Mouse (Mus musculus) forebrain, embryonic 12.5 days (tissue): ENCODE data around the gene Elovl5. TPM values are rescaled to one million over a fixed set of nuclear protein-coding genes. Genes with fewer than 3 reads are reported as not detected.

Source experiments
- ATAC-seq: fragments of 200-750 bp; cut with Nextera tagmentation; 2 replicates; pipeline ENCODE4 v1.8.0; 2017; ENCODE audit warnings: moderate TSS enrichment; ENCODE audit not compliant: low FRiP score
- H3K27ac ChIP-seq: fragments of 300-500 bp; sonication (generic); 2 replicates; pipeline ENCODE4 v1.5.1; 2016; ENCODE audit warnings: mild to moderate bottlenecking
- H3K27me3 ChIP-seq: fragments of 300-500 bp; sonication (generic); 2 replicates; pipeline ENCODE4 v1.6.1; 2016; ENCODE audit warnings: mild to moderate bottlenecking
- H3K36me3 ChIP-seq: fragments of 300-500 bp; sonication (generic); replicated peaks from 2 replicates; pipeline ENCODE4 v1.6.1; 2016; ENCODE audit warnings: mild to moderate bottlenecking
- H3K4me1 ChIP-seq: fragments of 300-500 bp; sonication (generic); 2 replicates; pipeline ENCODE4 v1.6.1; 2016
- H3K4me2 ChIP-seq: fragments of 300-500 bp; sonication (generic); 2 replicates; pipeline ENCODE4 v1.6.1; 2016; ENCODE audit warnings: mild to moderate bottlenecking, moderate library complexity
- H3K4me3 ChIP-seq: fragments of 300-500 bp; sonication (generic); replicated peaks from 2 replicates; pipeline ENCODE4 v1.5.1; 2016; ENCODE audit warnings: mild to moderate bottlenecking
- H3K9ac ChIP-seq: fragments of 300-500 bp; sonication (generic); 2 replicates; pipeline ENCODE4 v1.6.1; 2016; ENCODE audit warnings: mild to moderate bottlenecking
- H3K9me3 ChIP-seq: fragments of 300-500 bp; sonication (generic); 2 replicates; pipeline ENCODE4 v1.6.1; 2016
- WGBS: fragments of 180-500 bp; shearing (Covaris S2); methylation state at CpG from one replicate; pipeline ENCODE4 v1.1.7; 2016; 5-methylcytosine and 5-hydroxymethylcytosine counted together
- polyA plus RNA-seq: library from polyadenylated mRNA; unstranded; fragments of >200 nt; fragmentation: Nextera tagmentation; extraction: Ambion mirVana; gene quantifications from 2 replicates; pipeline ENCODE4 v1.2.1, GENCODE M21; 2016

The Elovl5 gene
- polyA plus RNA-seq, 1 experiment from 2014 or later = 74.6 TPM

- no peaks in the 10 kb centered on the region for H3K9me3 ChIP-seq
- H3K4me3 ChIP-seq = no peak overlapping the region
- WGBS = 94% methylated on average over 2 of the region's 2 CpGs
- H3K9ac ChIP-seq = no peak overlapping the region
- no peak for ATAC-seq
- H3K36me3 ChIP-seq = no peaks in the 10 kb centered on the region
- no peak overlapping the region for H3K4me2 ChIP-seq
- H3K27ac ChIP-seq = no peak overlapping the region
- H3K4me1 ChIP-seq = peaks cover 19% of the 10 kb centered on the region
- H3K27me3 ChIP-seq = no peaks in the 10 kb centered on the region
Observed at GRCm38 (mm10) chr9:77948214-77948613, 31.1 kb downstream of the Elovl5 start.

- Histone ChIP-seq H3K27ac (0 out of 2 replicates have a peak overlapping the region, but pooled peaks have one; percentile 19), H3K36me3 (no peaks in the 10 kb centered on the region), H3K4me1 (peaks cover 19% of the 10 kb centered on the region), H3K4me3 (no peak overlapping the region), H3K4me2 (no peak overlapping the region), H3K9ac (0 out of 2 replicates have a peak overlapping the region, but pooled peaks have one; percentile 13), H3K27me3 (no peaks in the 10 kb centered on the region), H3K9me3 (no peaks in the 10 kb centered on the region)
- 44% methylated on average over 7 of the region's 7 CpGs for WGBS
- no peak for ATAC-seq
Observed at GRCm38 (mm10) chr9:77949753-77950268, 32.6 kb downstream of the Elovl5 start.

GRCm38 (mm10) chr9:77950841-77951475 lies 33.8 kb downstream of the Elovl5 start:
- no peak overlapping the region for H3K4me2 ChIP-seq
- WGBS = 82% methylated on average over 7 of the region's 7 CpGs
- H3K9ac ChIP-seq = no peak overlapping the region
- H3K9me3 ChIP-seq = no peaks in the 10 kb centered on the region
- no peaks in the 10 kb centered on the region for H3K36me3 ChIP-seq
- H3K4me1 ChIP-seq = peaks cover 19% of the 10 kb centered on the region
- no peaks in the 10 kb centered on the region for H3K27me3 ChIP-seq
- ATAC-seq = no peak
- H3K27ac ChIP-seq = no peak overlapping the region
- H3K4me3 ChIP-seq = no peak overlapping the region

GRCm38 (mm10) chr9:77951971-77952370 lies 34.8 kb downstream of the Elovl5 start:
- H3K4me2 ChIP-seq = no peak overlapping the region
- H3K27ac ChIP-seq = no peak overlapping the region
- H3K9me3 ChIP-seq = no peaks in the 10 kb centered on the region
- no peaks in the 10 kb centered on the region for H3K36me3 ChIP-seq
- no peak overlapping the region for H3K9ac ChIP-seq
- H3K27me3 ChIP-seq = no peaks in the 10 kb centered on the region
- ATAC-seq = no peak
- WGBS = 76% methylated on average over 7 of the region's 7 CpGs
- H3K4me3 ChIP-seq = no peak overlapping the region
- peaks cover 19% of the 10 kb centered on the region for H3K4me1 ChIP-seq

GRCm38 (mm10) chr9:77953053-77953452 lies 35.9 kb downstream of the Elovl5 start:
- 81% methylated on average over 8 of the region's 8 CpGs for WGBS
- Histone ChIP-seq H3K4me2 (no peak overlapping the region), H3K4me1 (peaks cover 19% of the 10 kb centered on the region), H3K9ac (no peak overlapping the region; the same call in 1 of the 2 replicates), H3K27me3 (no peaks in the 10 kb centered on the region), H3K4me3 (no peak overlapping the region), H3K27ac (no peak overlapping the region), H3K9me3 (no peaks in the 10 kb centered on the region), H3K36me3 (no peaks in the 10 kb centered on the region)
- ATAC-seq = no peak

- Histone ChIP-seq H3K9me3 (no peaks in the 10 kb centered on the region), H3K36me3 (peaks cover 8% of the 10 kb centered on the region; the same call in 1 of the 2 replicates), H3K27ac (no peak overlapping the region), H3K4me1 (peaks cover 17% of the 10 kb centered on the region), H3K4me2 (no peak overlapping the region), H3K27me3 (no peaks in the 10 kb centered on the region), H3K9ac (no peak overlapping the region), H3K4me3 (no peak overlapping the region)
- no peak for ATAC-seq
- 86% methylated on average over 7 of the region's 7 CpGs for WGBS
Observed at GRCm38 (mm10) chr9:77954496-77954895, 37.3 kb downstream of the Elovl5 start.

- peaks cover 8% of the 10 kb centered on the region; the same call in 1 of the 2 replicates for H3K36me3 ChIP-seq
- H3K9ac ChIP-seq = no peak overlapping the region
- no peak overlapping the region for H3K27ac ChIP-seq
- H3K9me3 ChIP-seq = no peaks in the 10 kb centered on the region
- ATAC-seq = no peak
- WGBS = 69% methylated on average over 3 of the region's 3 CpGs
- peaks cover 12% of the 10 kb centered on the region for H3K4me1 ChIP-seq
- no peak overlapping the region for H3K4me3 ChIP-seq
- no peak overlapping the region for H3K4me2 ChIP-seq
- H3K27me3 ChIP-seq = no peaks in the 10 kb centered on the region
Observed at GRCm38 (mm10) chr9:77954981-77955380, 37.8 kb downstream of the Elovl5 start.

- no peaks in the 10 kb centered on the region for H3K9me3 ChIP-seq
- no peaks in the 10 kb centered on the region for H3K27me3 ChIP-seq
- no peak overlapping the region for H3K9ac ChIP-seq
- H3K36me3 ChIP-seq = peaks cover 8% of the 10 kb centered on the region; the same call in 1 of the 2 replicates
- no peak overlapping the region for H3K4me2 ChIP-seq
- 88% methylated on average over 2 of the region's 2 CpGs for WGBS
- peaks cover 10% of the 10 kb centered on the region; the same call in 1 of the 2 replicates for H3K4me1 ChIP-seq
- ATAC-seq = no peak
- no peak overlapping the region for H3K27ac ChIP-seq
- no peak overlapping the region for H3K4me3 ChIP-seq
Observed at GRCm38 (mm10) chr9:77955511-77955910, 38.3 kb downstream of the Elovl5 start.

GRCm38 (mm10) chr9:77955964-77956363 lies 38.8 kb downstream of the Elovl5 start:
- Histone ChIP-seq H3K27me3 (no peaks in the 10 kb centered on the region), H3K4me3 (no peak overlapping the region), H3K4me2 (no peak overlapping the region), H3K36me3 (peaks cover 12% of the 10 kb centered on the region), H3K4me1 (peaks cover 7% of the 10 kb centered on the region; the same call in 1 of the 2 replicates), H3K9ac (no peak overlapping the region), H3K9me3 (no peaks in the 10 kb centered on the region), H3K27ac (no peak overlapping the region)
- ATAC-seq = no peak
- WGBS = 90% methylated on average over 8 of the region's 8 CpGs

- 89% methylated on average over 7 of the region's 7 CpGs for WGBS
- H3K27ac ChIP-seq = no peak overlapping the region
- peaks cover 18% of the 10 kb centered on the region for H3K36me3 ChIP-seq
- H3K9ac ChIP-seq = no peak overlapping the region
- H3K27me3 ChIP-seq = no peaks in the 10 kb centered on the region
- H3K4me1 ChIP-seq = no peaks in the 10 kb centered on the region
- H3K9me3 ChIP-seq = no peaks in the 10 kb centered on the region
- no peak overlapping the region for H3K4me2 ChIP-seq
- no peak overlapping the region for H3K4me3 ChIP-seq
- ATAC-seq = no peak
Observed at GRCm38 (mm10) chr9:77958327-77958726, 41.2 kb downstream of the Elovl5 start.

GRCm38 (mm10) chr9:77959759-77960158 lies 42.6 kb downstream of the Elovl5 start:
- H3K27me3 ChIP-seq = no peaks in the 10 kb centered on the region
- H3K4me3 ChIP-seq = no peak overlapping the region
- H3K4me2 ChIP-seq = no peak overlapping the region
- ATAC-seq = no peak
- no peak overlapping the region for H3K27ac ChIP-seq
- H3K9me3 ChIP-seq = no peaks in the 10 kb centered on the region
- no peak overlapping the region for H3K9ac ChIP-seq
- peaks cover 18% of the 10 kb centered on the region for H3K36me3 ChIP-seq
- 94% methylated on average over 12 of the region's 12 CpGs for WGBS
- peaks cover 12% of the 10 kb centered on the region for H3K4me1 ChIP-seq

- no peak overlapping the region for H3K4me2 ChIP-seq
- peaks cover 15% of the 10 kb centered on the region for H3K4me1 ChIP-seq
- 86% methylated on average over 6 of the region's 6 CpGs for WGBS
Observed at GRCm38 (mm10) chr9:77961350-77961749, 44.2 kb downstream of the Elovl5 start.

GRCm38 (mm10) chr9:77964084-77964483 lies 46.9 kb downstream of the Elovl5 start:
- 49% methylated on average over 14 of the region's 14 CpGs for WGBS
- peak; percentile 85 for ATAC-seq
- H3K9me3 ChIP-seq = no peaks in the 10 kb centered on the region
- no peak overlapping the region for H3K4me3 ChIP-seq
- peaks cover 12% of the 10 kb centered on the region for H3K36me3 ChIP-seq
- no peak overlapping the region for H3K4me2 ChIP-seq
- H3K27me3 ChIP-seq = no peaks in the 10 kb centered on the region
- peak overlapping the region; percentile 61 for H3K27ac ChIP-seq
- H3K9ac ChIP-seq = no peak overlapping the region; the same call in 1 of the 2 replicates
- H3K4me1 ChIP-seq = peaks cover 15% of the 10 kb centered on the region

More at GRCm38 (mm10) chr9:77961350-77961749, 44.2 kb downstream of the Elovl5 start:
- Histone ChIP-seq H3K9ac (no peak overlapping the region), H3K9me3 (no peaks in the 10 kb centered on the region), H3K36me3 (peaks cover 18% of the 10 kb centered on the region), H3K4me3 (no peak overlapping the region), H3K27me3 (no peaks in the 10 kb centered on the region), H3K27ac (no peak overlapping the region)
- no peak for ATAC-seq
